Mouse (Mus musculus): Measurements from ENCODE around the gene 1810009A15Rik.

DNA sequence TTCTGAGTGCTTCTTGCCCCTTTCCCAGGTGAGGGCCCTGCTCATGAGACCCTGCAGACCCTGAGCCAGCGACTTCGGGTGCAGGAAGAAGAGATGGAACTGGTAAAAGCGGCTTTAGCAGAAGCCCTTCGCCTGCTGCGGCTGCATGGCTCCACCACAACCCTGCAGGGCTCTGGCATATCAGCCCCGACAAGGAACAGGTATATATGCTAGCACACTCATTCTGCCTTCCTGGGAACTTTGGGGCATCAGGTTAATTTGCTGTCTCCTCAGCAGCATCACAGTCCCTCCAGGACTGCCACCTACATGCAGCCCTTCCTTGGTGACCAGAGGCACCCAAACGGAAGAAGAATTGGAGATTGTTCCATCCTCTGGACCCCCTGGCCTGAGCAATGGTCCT is 42.1 kb downstream of the 1810009A15Rik start:
- no peak for TF ChIP-seq MAFK (IDR thresholded peaks at IDR 0.05; ENCODE audit: insufficient read depth, low read depth, low read length)
- TF ChIP-seq ZNF384 (IDR thresholded peaks at IDR 0.05; ENCODE audit: low read depth, low read length): no peak
- TF ChIP-seq ZC3H11A (IDR thresholded peaks at IDR 0.05; ENCODE audit: borderline replicate concordance, low read depth, low read length): no peak

All from ES-E14 (cell line).